Mouse (Mus musculus): ENCODE results near the gene Selp.
A peak's percentile ranks its signal among the peaks of the same experiment; 100 is the strongest.

Selp gene

DNA sequence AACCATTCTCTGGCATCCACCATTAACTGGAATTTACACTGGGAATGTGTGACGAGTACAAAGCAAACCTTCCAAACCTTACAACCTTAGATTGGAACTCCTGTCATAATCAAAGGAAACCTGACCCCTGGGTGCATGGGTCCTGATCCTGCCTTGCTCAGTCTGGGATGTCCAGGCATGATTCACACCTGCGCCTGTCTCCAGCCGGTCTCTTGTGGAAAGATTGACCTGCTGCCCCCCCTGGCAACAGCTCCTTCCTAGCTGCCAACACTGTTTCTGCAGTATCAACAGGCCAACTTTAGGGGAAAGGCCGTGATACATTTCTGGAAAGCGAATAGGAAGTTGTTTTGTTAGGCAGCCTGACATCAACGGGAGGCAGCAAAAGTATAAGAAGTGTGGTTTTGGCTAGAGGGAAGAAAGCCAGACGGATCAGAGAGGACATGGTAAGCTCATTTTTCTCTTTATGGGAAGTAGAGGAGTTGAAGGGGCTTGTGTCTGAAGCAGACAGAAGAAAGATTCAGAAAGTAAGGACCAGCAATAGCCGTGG is at the start of gene Selp:
Gene Selp (plus strand): TSS at position 318 of the 547 bp plus-strand sequence.
- no peak for DNase-seq (ENCODE audit: low read depth, low spot score)

- DNase-seq (ENCODE audit: low read depth, low spot score): no peak
Observed at GRCm38 (mm10) chr1:164069261-164069660, 45.8 kb upstream of the Selp start.

- DNase-seq (ENCODE audit: low read depth, low spot score): no peak
Observed at GRCm38 (mm10) chr1:164070461-164070860, 44.6 kb upstream of the Selp start.

DNA sequence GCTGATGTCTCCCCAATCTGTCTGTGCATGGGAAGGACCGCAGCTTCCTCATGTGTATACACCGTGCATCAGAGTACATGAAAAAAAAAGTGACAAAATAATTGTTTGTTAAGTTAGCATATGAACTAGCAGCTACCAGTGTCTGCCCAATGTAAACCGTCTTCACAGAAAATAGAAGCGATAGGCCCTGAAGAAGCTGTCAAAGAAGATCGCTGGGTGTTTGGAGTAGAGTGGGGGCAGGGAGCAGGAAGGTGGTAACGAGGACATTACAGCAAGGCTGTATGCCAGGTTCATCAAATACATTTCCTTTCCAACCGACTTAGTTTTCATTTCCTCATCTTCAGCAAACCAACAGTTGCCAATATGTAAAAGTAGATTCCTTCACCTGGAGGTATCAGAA is 44.0 kb upstream of the Selp start:
- no peak for DNase-seq (ENCODE audit: low read depth, low spot score)

GRCm38 (mm10) chr1:164072001-164072400 is 43.1 kb upstream of the Selp start:
- no peak for DNase-seq (ENCODE audit: low read depth, low spot score)

DNA sequence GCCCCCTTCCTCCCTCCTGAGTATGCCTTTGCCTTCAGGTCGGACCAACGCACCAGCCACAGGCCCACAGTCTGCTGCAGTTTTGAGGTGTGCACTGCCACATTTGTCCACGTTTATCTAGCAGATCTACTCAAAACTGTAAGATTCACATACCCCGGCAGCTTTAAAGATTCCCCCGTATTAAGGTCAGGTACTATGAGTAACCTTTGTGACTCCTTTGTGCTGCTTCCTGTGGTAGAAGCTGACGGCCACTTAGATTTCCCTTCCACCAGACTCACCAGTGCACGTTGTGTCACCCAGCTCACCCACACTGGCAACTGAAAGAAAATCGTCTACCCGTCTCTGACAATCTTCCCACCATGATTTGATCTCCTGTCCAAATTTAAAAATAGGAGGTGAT is 42.0 kb upstream of the Selp start:
- no peak for DNase-seq (ENCODE audit: low read depth, low spot score)

- no peak for DNase-seq (ENCODE audit: low read depth, low spot score)
Observed at GRCm38 (mm10) chr1:164073803-164074202, 41.3 kb upstream of the Selp start.

DNA sequence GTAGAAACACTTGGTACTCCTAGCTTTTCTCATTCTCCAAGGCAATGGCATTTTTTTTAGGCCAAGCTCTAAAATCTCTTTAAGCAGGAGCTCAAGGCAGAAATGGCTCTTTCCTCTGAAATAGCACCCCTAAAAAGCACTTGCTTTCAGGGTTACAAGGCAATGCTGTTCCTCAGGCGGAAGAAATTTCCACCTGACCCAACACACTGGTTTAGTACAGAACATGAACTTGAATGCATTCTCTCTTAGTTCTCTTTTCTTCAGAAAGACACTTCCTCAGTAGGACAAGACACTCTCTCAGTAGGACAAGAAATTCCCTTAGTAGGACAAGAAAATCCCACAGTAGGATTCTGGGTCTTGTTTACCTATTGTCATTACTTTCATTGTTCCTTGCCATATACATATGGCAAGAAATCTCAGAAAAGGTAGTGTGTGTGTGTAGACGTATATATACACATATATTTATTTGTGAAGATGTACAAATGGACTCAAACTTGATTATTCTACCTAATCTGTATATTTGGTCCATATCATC is 40.4 kb upstream of the Selp start:
- DNase-seq (ENCODE audit: low read depth, low spot score): no peak

DNA sequence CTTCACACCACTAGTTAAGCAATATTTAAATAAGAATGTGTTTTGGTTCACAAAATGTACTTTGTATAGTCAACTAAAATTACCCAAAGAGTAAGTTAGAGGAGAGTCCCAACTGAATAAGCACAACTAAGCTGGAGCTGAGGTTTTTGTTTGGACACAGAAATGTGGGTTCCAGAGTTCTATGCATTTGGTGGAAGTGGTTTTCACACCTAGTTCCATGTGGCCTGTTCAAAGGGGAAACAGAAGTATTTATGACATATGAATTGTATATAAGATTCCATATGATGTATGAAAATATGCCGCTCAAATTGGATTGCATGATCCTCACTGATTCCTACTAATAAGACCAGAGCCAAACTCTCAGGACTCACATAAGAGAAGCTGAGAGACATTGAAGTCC is 39.6 kb upstream of the Selp start:
- DNase-seq (ENCODE audit: low read depth, low spot score): no peak

GRCm38 (mm10) chr1:164076441-164076840 is 38.6 kb upstream of the Selp start:
- no peak for DNase-seq (ENCODE audit: low read depth, low spot score)

- DNase-seq (ENCODE audit: low read depth, low spot score): no peak
Observed at GRCm38 (mm10) chr1:164077031-164077430, 38.0 kb upstream of the Selp start.

GRCm38 (mm10) chr1:164078323-164078741 is 36.7 kb upstream of the Selp start:
- DNase-seq (ENCODE audit: low read depth, low spot score): no peak

- DNase-seq (ENCODE audit: low read depth, low spot score): no peak
Observed at GRCm38 (mm10) chr1:164079091-164079490, 36.0 kb upstream of the Selp start.

DNA sequence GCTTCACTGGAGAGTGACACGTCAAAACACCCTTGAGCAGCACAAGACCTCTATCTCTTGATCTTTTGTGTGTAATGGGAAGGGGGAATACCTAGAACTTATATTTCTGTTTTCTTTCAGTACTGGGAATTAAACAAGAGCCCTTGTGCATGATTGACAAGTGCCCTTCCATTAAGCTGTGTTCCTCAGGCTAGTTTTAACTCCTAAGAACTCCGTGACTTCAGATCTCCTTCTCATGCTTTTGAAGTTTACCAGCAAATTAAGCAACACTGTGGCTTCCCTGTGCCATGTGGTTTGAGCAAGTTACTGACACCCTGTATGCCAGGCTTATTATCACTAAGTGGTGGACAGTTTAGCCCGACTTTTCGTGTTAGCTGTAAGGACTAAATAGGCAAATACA is 32.0 kb upstream of the Selp start:
- no peak for DNase-seq (ENCODE audit: low read depth, low spot score)

- DNase-seq (ENCODE audit: low read depth, low spot score): no peak
Observed at GRCm38 (mm10) chr1:164086797-164087196, 28.3 kb upstream of the Selp start.

GRCm38 (mm10) chr1:164087872-164088271 is 27.2 kb upstream of the Selp start:
- DNase-seq (ENCODE audit: low read depth, low spot score): no peak

GRCm38 (mm10) chr1:164096780-164097179 is 18.3 kb upstream of the Selp start:
- no peak for DNase-seq (ENCODE audit: low read depth, low spot score)

GRCm38 (mm10) chr1:164097911-164098310 is 17.2 kb upstream of the Selp start:
- no peak for DNase-seq (ENCODE audit: low read depth, low spot score)

- DNase-seq (ENCODE audit: low read depth, low spot score): no peak
Observed at GRCm38 (mm10) chr1:164098372-164098771, 16.7 kb upstream of the Selp start.

- DNase-seq (ENCODE audit: low read depth, low spot score): no peak
Observed at GRCm38 (mm10) chr1:164109763-164110162, 5.3 kb upstream of the Selp start.

DNA sequence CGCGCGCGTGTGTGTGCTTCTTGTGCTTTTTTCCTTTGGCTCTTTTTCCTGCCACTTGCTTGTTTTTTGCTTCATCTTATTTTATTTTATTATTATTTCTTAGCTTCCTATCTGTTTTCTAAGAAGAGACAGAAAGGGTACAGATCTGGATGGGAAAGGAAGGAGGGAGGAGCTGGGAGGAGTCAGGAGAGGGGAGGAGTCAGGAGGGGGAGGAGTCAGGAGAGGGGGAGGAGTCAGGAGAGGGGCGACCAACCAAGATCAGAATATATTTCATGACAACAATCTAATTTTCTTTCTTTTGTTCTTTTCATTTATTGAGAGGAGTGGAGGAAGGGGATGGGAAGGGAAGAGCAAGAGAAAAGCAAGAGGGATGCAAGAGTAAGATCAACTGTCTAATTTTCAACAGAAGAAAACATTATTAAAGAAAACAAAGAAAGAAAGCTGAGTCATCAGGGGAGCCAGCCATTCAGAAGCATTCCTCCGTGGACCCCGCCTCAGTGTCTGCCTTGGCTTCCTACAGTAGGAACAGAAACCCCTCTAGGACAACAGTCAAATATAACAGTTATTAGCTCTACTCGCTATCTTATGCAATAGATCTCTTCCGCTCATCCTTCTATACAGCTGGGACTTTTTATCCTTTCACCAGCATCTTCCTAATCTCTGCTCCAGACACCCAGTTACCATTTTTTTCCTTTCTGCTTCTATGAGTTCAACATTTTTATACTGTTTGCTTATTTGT is 4.3 kb upstream of the Selp start:
- peak; percentile 7 for DNase-seq (ENCODE audit: low read depth, low spot score)

DNA sequence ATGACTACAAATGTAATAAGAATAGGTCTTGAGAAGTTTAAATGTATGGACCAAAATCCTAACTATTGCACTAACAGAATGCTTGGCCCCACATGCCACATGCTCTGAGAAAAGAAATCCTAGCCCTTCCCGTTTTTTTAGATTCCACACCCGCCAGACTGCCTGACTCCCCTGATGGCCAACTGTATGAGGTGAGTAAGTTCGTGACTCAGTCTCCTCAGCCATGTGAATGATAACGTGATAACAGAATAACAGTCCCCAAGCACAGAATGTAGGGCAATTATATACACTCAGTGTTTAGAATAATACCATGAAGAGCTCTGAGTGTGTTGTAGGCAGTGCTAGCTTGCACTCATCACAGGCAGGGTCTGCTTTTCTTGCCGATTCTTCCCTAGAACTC is 784 bp upstream of the Selp start:
- DNase-seq (ENCODE audit: low read depth, low spot score): no peak

- no peak for DNase-seq (ENCODE audit: low read depth, low spot score)
Observed at GRCm38 (mm10) chr1:164115647-164116046, 583 bp downstream of the Selp start.
